Mouse (Mus musculus) thymus, postnatal 25 days (tissue): ENCODE data around the gene Apoc2.

ENCODE experiments used
- DNase-seq: peaks from one replicate; pipeline ENCODE4 v3.0.0; 2022

Gene Apoc2

GRCm38 (mm10) chr7:19676662-19677061 lies 1.1 kb downstream of the Apoc2 start:
- DNase-seq: no peak

- no peak for DNase-seq
These were observed 1.9 kb downstream of the Apoc2 start for GRCm38 (mm10) chr7:19675824-19676223.

GRCm38 (mm10) chr7:19673083-19673699 lies 4.5 kb downstream of the Apoc2 start:
- DNase-seq: no peak

- DNase-seq: no peak
These were observed 6.2 kb downstream of the Apoc2 start for GRCm38 (mm10) chr7:19671511-19671910.

- peak; percentile 90 for DNase-seq
These were observed 8.6 kb downstream of the Apoc2 start for GRCm38 (mm10) chr7:19668947-19669721.

- no peak for DNase-seq
These were observed 10.3 kb downstream of the Apoc2 start for GRCm38 (mm10) chr7:19667434-19667833.

GRCm38 (mm10) chr7:19666750-19667149 lies 11.0 kb downstream of the Apoc2 start:
- no peak for DNase-seq

GRCm38 (mm10) chr7:19664955-19665841 lies 12.5 kb downstream of the Apoc2 start, which contains the start of gene Clptm1:
Gene Clptm1 (minus strand): TSS chr7:19665033.
- DNase-seq: peak; percentile 97

- no peak for DNase-seq
These were observed 13.2 kb downstream of the Apoc2 start for GRCm38 (mm10) chr7:19664455-19664954.

- DNase-seq: peak; percentile 6
These were observed 13.8 kb downstream of the Apoc2 start for GRCm38 (mm10) chr7:19663940-19664339.

- no peak for DNase-seq
These were observed 25.1 kb downstream of the Apoc2 start for GRCm38 (mm10) chr7:19652614-19653013.

GRCm38 (mm10) chr7:19651063-19651786 lies 26.5 kb downstream of the Apoc2 start:
- no peak for DNase-seq

GRCm38 (mm10) chr7:19641223-19641622 lies 36.5 kb downstream of the Apoc2 start:
- DNase-seq: no peak

GRCm38 (mm10) chr7:19635074-19635827 lies 42.5 kb downstream of the Apoc2 start:
- no peak for DNase-seq

GRCm38 (mm10) chr7:19634591-19634990 lies 43.1 kb downstream of the Apoc2 start:
- DNase-seq: no peak

- no peak for DNase-seq
These were observed 43.9 kb downstream of the Apoc2 start for GRCm38 (mm10) chr7:19633855-19634254.

GRCm38 (mm10) chr7:19633197-19633596 lies 44.5 kb downstream of the Apoc2 start:
- no peak for DNase-seq

GRCm38 (mm10) chr7:19632720-19633119 lies 45.0 kb downstream of the Apoc2 start:
- DNase-seq: no peak

GRCm38 (mm10) chr7:19632275-19632674 lies 45.5 kb downstream of the Apoc2 start:
- no peak for DNase-seq

- DNase-seq: peak; percentile 89
These were observed 48.4 kb downstream of the Apoc2 start, which contains the start of gene Relb for GRCm38 (mm10) chr7:19629361-19629734. Gene Relb (minus strand): TSS chr7:19629438.

GRCm38 (mm10) chr7:19628536-19629360 lies 49.0 kb downstream of the Apoc2 start:
- peak; percentile 95 for DNase-seq
